Mouse (Mus musculus): ENCODE results near the gene Arl6ip4.

Arl6ip4 gene

DNA sequence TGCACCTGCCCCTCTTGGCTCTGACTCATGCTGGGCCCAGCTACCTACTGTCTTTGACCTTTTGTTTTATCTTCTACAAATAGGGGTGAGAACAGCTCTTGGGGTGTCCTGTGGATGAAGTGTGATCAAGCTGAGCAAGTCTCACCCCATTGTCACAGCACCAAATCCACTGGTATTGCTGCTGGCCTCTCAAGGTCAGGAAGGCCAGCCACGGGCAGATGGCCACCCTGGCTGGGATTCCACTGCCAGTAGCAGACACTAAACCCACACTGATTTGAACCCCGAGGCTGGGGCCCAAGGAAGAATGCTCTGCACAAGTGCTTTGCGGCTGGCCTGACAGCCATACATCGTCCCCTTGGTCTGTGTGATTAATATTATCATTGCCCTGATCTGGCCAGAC lies 42.4 kb downstream of the Arl6ip4 start:
- no peak for DNase-seq

DNA sequence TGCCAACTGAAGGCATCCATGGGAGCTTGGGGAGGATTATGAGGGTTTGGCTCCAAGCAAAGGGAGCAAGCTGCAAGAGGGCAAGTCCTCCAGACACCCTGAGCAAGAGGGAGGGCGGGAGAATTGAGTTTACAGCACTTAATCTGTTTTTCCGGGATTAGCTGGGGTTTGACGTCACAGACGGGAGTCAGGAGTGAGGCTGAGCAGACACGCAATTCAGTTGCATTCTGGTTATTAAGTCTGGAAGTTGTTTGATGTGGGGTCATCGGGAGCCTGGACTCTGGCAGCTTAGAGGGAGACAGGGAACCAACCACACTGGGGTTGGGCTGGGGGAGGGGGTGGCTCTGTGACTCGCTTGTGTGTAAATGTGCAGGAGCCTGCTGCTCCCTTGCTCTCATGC lies 43.6 kb downstream of the Arl6ip4 start:
- no peak for DNase-seq

DNA sequence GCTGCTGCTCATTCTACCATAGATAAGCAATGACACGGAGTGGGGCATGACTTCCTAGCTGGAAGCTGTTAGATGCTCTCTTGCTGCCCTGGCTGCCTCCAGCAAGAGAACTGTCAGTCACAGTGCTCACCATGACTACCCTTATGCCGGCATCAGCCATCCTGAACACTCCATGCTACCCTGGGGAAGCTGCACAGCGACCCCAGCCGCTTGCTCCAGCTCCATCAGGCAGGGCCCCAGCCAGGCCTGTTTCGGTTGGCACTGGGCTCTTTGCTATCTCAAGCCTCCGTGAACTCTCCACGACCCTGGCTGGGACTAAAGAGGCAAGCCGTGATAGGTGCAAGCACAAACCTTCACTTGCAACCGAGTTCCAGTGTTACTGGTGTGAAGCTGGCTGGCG lies 45.9 kb downstream of the Arl6ip4 start:
- DNase-seq = no peak

DNA sequence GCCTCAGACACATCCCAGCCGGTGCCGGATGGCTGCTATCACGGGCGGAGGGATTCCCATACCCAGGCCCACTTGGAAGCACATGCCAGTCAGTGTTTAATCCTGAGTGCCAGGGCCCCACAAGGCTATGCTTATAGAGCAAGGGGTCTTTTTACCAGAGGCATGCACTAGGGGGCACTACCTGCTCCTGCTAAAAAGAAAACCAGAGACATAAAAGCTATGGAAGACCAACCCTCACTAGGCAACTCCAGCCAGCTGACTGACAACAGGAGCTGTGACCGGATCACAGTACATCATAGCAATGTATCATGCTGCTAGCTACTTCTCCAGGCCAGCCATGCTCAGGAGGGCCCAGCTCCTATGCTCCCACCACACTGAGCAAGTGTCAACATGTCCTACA lies 46.7 kb downstream of the Arl6ip4 start:
- peak; percentile 73 for DNase-seq

DNA sequence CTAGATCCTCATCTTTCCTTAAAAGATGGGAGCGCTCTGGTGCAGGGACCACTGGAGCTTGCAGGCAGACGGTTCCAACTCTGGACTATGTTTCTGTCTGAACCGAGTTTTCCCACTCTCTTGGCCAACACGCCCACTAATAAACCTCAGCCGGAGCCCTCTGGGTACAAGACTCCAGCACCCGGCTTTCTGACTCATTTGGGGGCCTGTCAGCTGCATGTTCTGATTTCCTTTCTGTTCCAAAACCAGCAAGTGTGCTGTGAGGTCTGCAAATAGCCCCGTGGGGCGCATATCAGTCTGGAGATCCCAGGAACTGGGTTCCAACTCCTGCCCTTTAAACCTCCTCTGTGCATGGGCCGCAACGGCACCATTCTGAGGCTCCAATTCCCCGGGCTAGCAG lies 47.6 kb downstream of the Arl6ip4 start:
- DNase-seq = no peak

DNA sequence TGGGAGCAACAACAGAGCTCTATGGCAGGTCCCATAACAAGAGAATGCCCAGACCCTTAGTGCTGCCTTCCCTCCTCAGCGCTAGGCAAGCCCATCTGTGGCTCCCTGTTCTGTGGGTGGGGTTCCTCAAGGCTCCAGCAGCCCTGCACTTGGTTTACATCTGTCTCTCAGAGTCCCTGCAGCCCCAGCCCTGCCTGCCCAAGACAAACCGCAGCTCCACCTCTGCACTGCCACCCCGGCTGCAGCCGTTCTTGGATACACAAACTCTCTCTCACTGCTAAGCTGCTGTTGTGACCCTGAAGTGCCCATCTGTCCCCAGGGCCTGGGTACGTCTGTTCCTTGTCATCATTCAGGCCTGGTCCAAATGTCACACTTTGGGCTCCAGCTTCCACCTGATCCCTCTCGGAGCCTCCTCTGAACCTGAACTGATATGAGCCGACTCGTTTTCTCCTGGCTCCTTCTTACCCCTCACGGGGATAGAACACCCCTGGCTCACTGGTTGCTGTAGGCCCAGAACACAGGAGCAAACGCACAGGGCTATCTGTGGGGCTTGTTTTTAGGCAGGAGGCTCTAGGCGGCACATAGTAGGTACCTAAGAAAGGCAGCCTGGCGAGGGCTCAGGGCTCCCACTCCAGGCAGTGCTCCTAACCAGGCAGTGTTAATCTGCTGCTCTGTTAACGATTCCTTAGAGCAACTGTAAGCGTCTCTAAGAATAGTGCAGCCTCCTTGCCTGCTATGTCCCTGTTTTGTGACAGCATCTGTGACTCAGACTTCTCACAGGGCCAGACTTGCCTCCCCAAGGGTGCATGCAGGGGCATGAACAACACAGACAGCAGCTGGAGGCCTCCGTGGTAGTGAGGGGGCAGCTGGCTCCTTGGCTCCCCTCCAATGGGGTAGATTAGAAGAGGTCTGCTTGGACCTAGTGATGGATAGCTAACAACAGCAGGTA lies 50.0 kb downstream of the Arl6ip4 start:
- DNase-seq = no peak

DNA sequence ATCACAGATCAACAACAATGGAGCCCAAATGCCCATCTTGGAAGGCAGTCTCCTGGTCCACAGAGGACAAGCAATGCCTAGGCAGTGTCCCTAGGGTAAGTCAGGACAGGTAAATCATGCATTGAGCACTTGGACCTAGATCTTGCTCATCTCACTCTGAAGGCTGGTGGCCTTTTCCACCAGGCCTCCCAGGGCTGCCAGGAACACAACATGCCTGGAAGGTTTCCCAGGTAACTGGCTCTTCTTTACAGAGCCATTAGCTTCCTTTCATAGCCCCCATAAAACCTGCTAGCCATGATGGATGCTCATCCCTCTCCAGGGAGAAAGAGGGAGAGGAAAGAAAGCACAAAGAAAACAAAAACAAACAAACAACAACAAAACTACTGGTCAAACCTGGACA lies 50.9 kb downstream of the Arl6ip4 start:
- no peak for DNase-seq

DNA sequence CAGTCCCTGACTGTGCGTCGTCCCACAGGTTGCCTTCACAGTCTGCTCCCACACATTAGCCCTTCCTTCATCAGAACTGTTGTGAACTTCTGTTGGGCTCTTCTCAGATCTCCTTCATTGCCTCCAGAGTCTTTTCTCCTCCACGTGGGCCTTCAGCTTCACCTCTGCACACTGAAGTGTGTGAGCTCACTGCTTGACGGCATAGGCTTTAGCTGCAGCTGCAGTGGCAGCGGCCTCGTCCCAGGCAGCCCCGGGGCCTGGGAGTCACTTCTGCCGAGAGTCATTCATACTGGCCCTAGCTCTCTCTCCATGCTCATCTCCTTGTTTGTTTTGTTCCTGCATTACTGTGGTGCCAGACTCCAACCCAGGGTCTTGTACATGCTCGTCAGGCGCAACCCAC lies 51.7 kb downstream of the Arl6ip4 start:
- no peak for DNase-seq
